Mouse (Mus musculus) urinary bladder, postnatal 25 days (tissue): Measurements from ENCODE around the gene Gtpbp8.

Source experiments
- DNase-seq: peaks from one replicate; pipeline ENCODE4 v3.0.0; 2022; ENCODE audit warnings: low spot score

The Gtpbp8 gene

GRCm38 (mm10) chr16:44725286-44726223, 20.6 kb downstream of the Gtpbp8 start:
- peak; percentile 55 for DNase-seq

GRCm38 (mm10) chr16:44724847-44725246, 21.3 kb downstream of the Gtpbp8 start:
- peak; percentile 20 for DNase-seq

GRCm38 (mm10) chr16:44724083-44724787, 21.9 kb downstream of the Gtpbp8 start, which contains the start of gene Nepro:
Gene Nepro, plus strand, starts transcription at chr16:44724301.
- peak; percentile 89 for DNase-seq

GRCm38 (mm10) chr16:44722666-44723065, 23.5 kb downstream of the Gtpbp8 start:
- DNase-seq: no peak

- no peak for DNase-seq
Observed at GRCm38 (mm10) chr16:44720518-44720917, 25.6 kb downstream of the Gtpbp8 start.

GRCm38 (mm10) chr16:44719349-44719748, 26.8 kb downstream of the Gtpbp8 start:
- no peak for DNase-seq

GRCm38 (mm10) chr16:44717838-44718237, 28.3 kb downstream of the Gtpbp8 start:
- no peak for DNase-seq

GRCm38 (mm10) chr16:44717141-44717634, 29.0 kb downstream of the Gtpbp8 start:
- DNase-seq: no peak

GRCm38 (mm10) chr16:44716305-44717140, 29.6 kb downstream of the Gtpbp8 start:
- no peak for DNase-seq

GRCm38 (mm10) chr16:44703458-44703857, 42.7 kb downstream of the Gtpbp8 start:
- DNase-seq: no peak

GRCm38 (mm10) chr16:44702272-44702671, 43.9 kb downstream of the Gtpbp8 start:
- no peak for DNase-seq

GRCm38 (mm10) chr16:44701155-44701554, 45.0 kb downstream of the Gtpbp8 start:
- DNase-seq: no peak

GRCm38 (mm10) chr16:44697473-44698205, 48.5 kb downstream of the Gtpbp8 start:
- no peak for DNase-seq

GRCm38 (mm10) chr16:44695859-44696620, 50.1 kb downstream of the Gtpbp8 start:
- no peak for DNase-seq

- DNase-seq: no peak
Observed at GRCm38 (mm10) chr16:44695214-44695858, 50.8 kb downstream of the Gtpbp8 start.

GRCm38 (mm10) chr16:44693695-44694094, 52.5 kb downstream of the Gtpbp8 start:
- no peak for DNase-seq

GRCm38 (mm10) chr16:44692541-44692940, 53.6 kb downstream of the Gtpbp8 start:
- no peak for DNase-seq

GRCm38 (mm10) chr16:44691561-44692141, 54.5 kb downstream of the Gtpbp8 start:
- DNase-seq: peak; percentile 29

GRCm38 (mm10) chr16:44691066-44691465, 55.1 kb downstream of the Gtpbp8 start:
- DNase-seq: no peak
